In the genomic region with DNA sequence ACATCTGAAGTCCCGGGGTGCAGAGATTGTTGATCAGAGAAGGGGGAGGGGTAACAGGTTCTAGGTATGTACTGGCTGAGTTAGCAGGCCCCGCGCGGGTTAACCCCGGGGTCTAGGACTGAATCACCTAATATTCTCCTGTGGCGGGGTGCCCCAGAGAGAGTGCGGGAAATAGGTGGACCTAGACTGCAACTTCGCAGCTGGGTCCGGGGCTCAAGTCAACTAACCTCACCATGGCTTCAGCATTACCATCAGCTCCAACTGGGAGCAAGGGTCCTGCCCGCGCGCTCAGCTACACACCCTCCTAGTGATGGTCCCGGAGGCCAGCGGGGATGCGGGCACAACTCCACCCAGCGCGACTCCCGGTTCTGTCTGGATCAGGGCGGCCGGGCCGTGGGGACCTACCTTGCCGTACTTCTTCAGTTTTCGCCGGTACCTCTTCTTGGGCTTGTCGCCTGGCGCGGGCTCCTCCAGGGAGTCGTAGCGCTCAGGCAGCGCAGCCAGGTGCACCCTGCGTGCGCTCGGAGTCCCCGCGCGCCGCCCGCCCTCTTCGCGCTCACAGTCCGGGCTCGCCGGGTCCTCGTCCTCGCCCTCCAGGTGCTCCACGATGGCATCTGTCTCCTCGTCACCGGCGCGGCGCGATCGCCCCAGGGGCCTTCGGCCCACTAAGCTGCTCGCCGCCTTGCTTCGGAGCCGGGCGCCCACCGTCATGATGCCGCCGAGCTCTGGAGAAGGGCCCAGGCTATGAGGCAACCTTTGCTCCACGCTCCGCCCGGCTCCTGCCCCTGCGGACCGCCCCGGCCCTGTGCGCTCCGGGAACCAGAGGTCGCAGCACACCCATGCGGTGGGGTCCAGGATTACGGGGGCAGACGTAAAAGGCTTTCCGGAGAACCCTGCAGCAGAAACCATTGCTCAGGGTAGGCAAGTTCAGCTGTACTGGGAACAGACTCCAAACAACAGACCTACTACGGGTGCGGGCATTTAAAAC, we compare ENCODE assay signal across 8 mouse cellular contexts. TPM values are rescaled to one million over a fixed set of nuclear protein-coding genes. Genes with fewer than 3 reads are reported as not detected.
DNase-seq lines count a peak whose midpoint lies in the region; ATAC-seq and TF ChIP-seq lines count a peak whose summit lies in the region.

TSS of gene C130074G19Rik (minus strand) at position 938 of the 988 bp plus-strand sequence.

- peak; percentile 5 for DNase-seq in CD4-positive, CD25-positive, alpha-beta regulatory T cell, adult 2 months (ENCODE audit: low read depth, low spot score)
- peak; percentile 29 for DNase-seq in embryonic facial prominence, embryonic 14.5 days (ENCODE audit: low spot score)
- peak; percentile 73 to 75 for DNase-seq in heart, adult 9 months (ENCODE audit: low spot score in 2 of 2)
- peak; percentile 94 for DNase-seq in kidney, adult 2 months
- DNase-seq in midbrain, postnatal 0 days (ENCODE audit: low spot score): no peak
- DNase-seq in urinary bladder, postnatal 14 days (ENCODE audit: low spot score): peak; percentile 72

- TF ChIP-seq CTCF in kidney, adult 2 months (conservative IDR thresholded peaks at IDR 0.05; ENCODE audit: insufficient read depth, insufficient read length, low read depth, low read length): peak; percentile 78
- TF ChIP-seq CTCF in midbrain, postnatal 0 days (IDR thresholded peaks at IDR 0.05): peak; percentile 61

- peak within 1 kb of the TSS; percentile 83 for H3K4me2 ChIP-seq in embryonic facial prominence, embryonic 14.5 days (ENCODE audit: low read depth, low read length)
- peak within 1 kb of the TSS; percentile 63 for H3K4me2 ChIP-seq in liver, embryonic 12.5 days
- H3K4me2 ChIP-seq in midbrain, postnatal 0 days (ENCODE audit: low read depth, low read length, poor library complexity, severe bottlenecking): peak within 1 kb of the TSS; percentile 79

- H3K27ac ChIP-seq in embryonic facial prominence, embryonic 14.5 days (replicated peaks; ENCODE audit: low read depth, low read length): no peak within 1 kb of the TSS
- H3K27ac ChIP-seq in kidney, adult 2 months (ENCODE audit: insufficient read depth, low read depth, low read length): peak within 1 kb of the TSS; percentile 90
- H3K27ac ChIP-seq in liver, embryonic 12.5 days: 0 out of 2 replicates have a peak within 1 kb of the TSS, but pooled peaks have one; percentile 10
- H3K27ac ChIP-seq in midbrain, postnatal 0 days (ENCODE audit: low read depth, low read length): no peak within 1 kb of the TSS

- no peaks in the 10 kb centered on the region for H3K36me3 ChIP-seq in embryonic facial prominence, embryonic 14.5 days (ENCODE audit: control insufficient read depth, insufficient read depth, low read length)
- no peaks in the 10 kb centered on the region; the same call in 1 of the 2 replicates for H3K36me3 ChIP-seq in kidney, adult 2 months (ENCODE audit: control insufficient read depth, insufficient read depth, low read length)
- H3K36me3 ChIP-seq in liver, embryonic 12.5 days: no peaks in the 10 kb centered on the region
- H3K36me3 ChIP-seq in midbrain, postnatal 0 days (ENCODE audit: insufficient read depth, low read length): no peaks in the 10 kb centered on the region

- TF ChIP-seq POLR2A in kidney, adult 2 months (IDR thresholded peaks at IDR 0.05; ENCODE audit: low read depth, low read length): peak; percentile 38

- no peaks in the 10 kb centered on the region for H3K9me3 ChIP-seq in embryonic facial prominence, embryonic 14.5 days (ENCODE audit: control insufficient read depth, low read length)
- H3K9me3 ChIP-seq in liver, embryonic 12.5 days (replicated peaks): no peaks in the 10 kb centered on the region
- no peaks in the 10 kb centered on the region for H3K9me3 ChIP-seq in midbrain, postnatal 0 days (ENCODE audit: low read length)

- no peak for ATAC-seq in CD4-positive, CD25-positive, alpha-beta regulatory T cell, adult 4 months
- peak; percentile 86 for ATAC-seq in embryonic facial prominence, embryonic 14.5 days (ENCODE audit: low read depth)
- ATAC-seq in liver, embryonic 12.5 days: peak; percentile 78
- ATAC-seq in midbrain, postnatal 0 days (ENCODE audit: low FRiP score): peak; percentile 52; the same call in 1 of the 2 replicates

- H3K27me3 ChIP-seq in embryonic facial prominence, embryonic 14.5 days (replicated peaks; ENCODE audit: control insufficient read depth, insufficient read depth, low read length): peaks cover 38% of the 10 kb centered on the region
- H3K27me3 ChIP-seq in kidney, adult 2 months (replicated peaks; ENCODE audit: control insufficient read depth, insufficient read depth, low read length): no peaks in the 10 kb centered on the region
- H3K27me3 ChIP-seq in liver, embryonic 12.5 days (replicated peaks): peaks cover 38% of the 10 kb centered on the region
- peaks cover 25% of the 10 kb centered on the region; the same call in 1 of the 2 replicates for H3K27me3 ChIP-seq in midbrain, postnatal 0 days (ENCODE audit: insufficient read depth, low read length)

- 3% methylated on average over 39 of the region's 77 CpGs for WGBS in embryonic facial prominence, embryonic 14.5 days
- WGBS in kidney, adult 2 months: 2% methylated on average over 77 of the region's 77 CpGs
- WGBS in liver, embryonic 12.5 days (ENCODE audit: insufficient replicate concordance): 3% methylated on average over 76 of the region's 77 CpGs
- WGBS in midbrain, postnatal 0 days: 3% methylated on average over 74 of the region's 77 CpGs

- H3K4me3 ChIP-seq in embryonic facial prominence, embryonic 14.5 days (ENCODE audit: low read depth, low read length): peak within 1 kb of the TSS; percentile 48
- peak within 1 kb of the TSS; percentile 92 for H3K4me3 ChIP-seq in kidney, adult 2 months (ENCODE audit: insufficient read depth, low read depth, low read length)
- H3K4me3 ChIP-seq in liver, embryonic 12.5 days: peak within 1 kb of the TSS; percentile 55
- peak within 1 kb of the TSS; percentile 49 for H3K4me3 ChIP-seq in midbrain, postnatal 0 days (ENCODE audit: low read depth, low read length)

- peak within 1 kb of the TSS; percentile 62 for H3K9ac ChIP-seq in embryonic facial prominence, embryonic 14.5 days (ENCODE audit: low read depth, low read length)
- H3K9ac ChIP-seq in liver, embryonic 12.5 days: peak within 1 kb of the TSS; percentile 47
- peak within 1 kb of the TSS; percentile 55; the same call in 1 of the 2 replicates for H3K9ac ChIP-seq in midbrain, postnatal 0 days (replicated peaks; ENCODE audit: low read length, poor library complexity, severe bottlenecking)

- 0 out of 2 replicates have a peak, but pooled peaks cover 5% of the 10 kb centered on the region for H3K4me1 ChIP-seq in embryonic facial prominence, embryonic 14.5 days (ENCODE audit: control insufficient read depth, insufficient read depth, low read length)
- H3K4me1 ChIP-seq in kidney, adult 2 months (ENCODE audit: control insufficient read depth, insufficient read depth, low read length): peaks cover 10% of the 10 kb centered on the region
- H3K4me1 ChIP-seq in liver, embryonic 12.5 days: peaks cover 20% of the 10 kb centered on the region; the same call in 1 of the 2 replicates
- H3K4me1 ChIP-seq in midbrain, postnatal 0 days (ENCODE audit: insufficient read depth, low read length): peaks cover 3% of the 10 kb centered on the region; the same call in 1 of the 2 replicates

RNA-seq across cellular contexts. Expression of gene C130074G19Rik, which starts in this region (rescaled TPM):
- not detected for polyA plus RNA-seq in CD4-positive, CD25-positive, alpha-beta regulatory T cell, adult 4 months (2017; shearing (Covaris generic))
- 2.3 and 2.7 TPM in 2 replicates for polyA plus RNA-seq in embryonic facial prominence, embryonic 14.5 days (2014; fragmentation: Nextera tagmentation; extraction: Ambion mirVana)
- polyA plus RNA-seq in kidney, adult 2 months (2012; rRNA removed): 83.3 and 113 TPM in 2 replicates
- 1.2 and 1.3 TPM in 2 replicates for polyA plus RNA-seq in liver, embryonic 12.5 days (2016; fragmentation: Nextera tagmentation; extraction: Ambion mirVana)
- 6.6 and 7.1 TPM in 2 replicates for total RNA-seq in midbrain, postnatal 0 days (2014; rRNA removed)
- 0.55 and 0.85 TPM in 2 replicates for polyA plus RNA-seq in midbrain, postnatal 0 days (2015; fragmentation: Nextera tagmentation; extraction: Ambion mirVana)

Comparison
In these comparisons a context has a peak if more than half of its experiments do, and no peak if none do; other contexts are left out.
1. RNA of gene C130074G19Rik (polyA plus RNA-seq): 83.3 to 113 TPM in kidney, adult 2 months; 2.3 to 2.7 TPM in embryonic facial prominence, embryonic 14.5 days, 1.2 to 1.3 TPM in liver, embryonic 12.5 days, 0.55 to 0.85 TPM in midbrain, postnatal 0 days and not detected in CD4-positive, CD25-positive, alpha-beta regulatory T cell, adult 4 months; every median in the first group is over 10 times any median in the second.
2. H3K27ac ChIP-seq: peak in kidney, adult 2 months (single experiment) and liver, embryonic 12.5 days (single experiment); none in embryonic facial prominence, embryonic 14.5 days (single experiment) and midbrain, postnatal 0 days (single experiment).
3. Peak in every context shown above with its lines, with median percentiles within 50 percentile points of each other: H3K4me2 ChIP-seq, H3K4me3 ChIP-seq and H3K9ac ChIP-seq.